Mouse (Mus musculus) adrenal gland, postnatal 10 days (tissue): ENCODE data around the gene Sox14. TPM values are rescaled to one million over a fixed set of nuclear protein-coding genes. Genes with fewer than 3 reads are reported as not detected.

Experiments
- DNase-seq: peaks from one replicate; pipeline ENCODE4 v3.0.0; 2021; ENCODE audit warnings: mixed read lengths
- total RNA-seq, 2 experiments: library from RNA; stranded (reverse); gene quantifications; 2 replicates each; pipeline ENCODE4 v1.2.3; 2021

Sox14 gene
- total RNA-seq, 2 experiments from 2014 or later: not detected

GRCm38 (mm10) chr9:99848327-99848726 is 27.6 kb downstream of the Sox14 start:
- no peak for DNase-seq

DNA sequence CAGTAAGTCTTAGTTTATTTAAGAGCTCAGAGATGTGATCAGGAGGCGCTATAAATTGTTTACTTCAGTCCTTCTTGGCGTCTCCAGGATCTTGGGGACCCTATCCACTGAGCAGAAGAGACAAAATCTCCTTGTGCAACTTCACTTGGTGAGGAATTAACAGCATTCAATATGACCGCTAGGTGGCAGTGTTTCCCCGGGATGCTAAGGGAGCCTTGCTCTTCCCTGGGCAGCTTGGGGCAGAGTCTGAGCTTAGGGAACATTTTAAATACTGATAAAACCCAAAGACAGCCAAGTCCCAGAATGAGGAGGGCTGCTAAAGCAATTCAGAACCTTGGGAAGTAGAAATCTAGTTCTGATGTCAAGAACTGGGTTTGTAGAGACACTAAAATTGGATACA is 29.1 kb downstream of the Sox14 start:
- peak; percentile 82 for DNase-seq

DNA sequence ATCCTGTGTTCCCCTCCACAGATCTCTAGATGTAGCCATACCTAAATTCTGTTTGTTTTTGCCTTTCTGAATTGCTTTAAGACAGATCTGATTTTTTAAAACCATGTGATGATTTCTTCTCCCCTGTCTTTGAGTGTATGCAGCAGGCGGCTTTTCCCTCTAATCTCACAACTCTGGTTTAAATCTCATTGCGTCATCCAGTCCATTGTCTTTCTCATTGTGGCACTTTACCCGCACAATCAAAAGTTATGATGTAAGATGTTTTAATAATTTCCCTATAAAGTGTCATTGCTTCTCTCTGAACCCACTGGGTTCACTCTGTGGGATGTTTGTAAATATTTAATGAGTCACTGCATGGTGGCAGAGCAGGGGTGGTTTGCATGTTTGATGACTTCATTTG is 36.6 kb downstream of the Sox14 start:
- DNase-seq: no peak

DNA sequence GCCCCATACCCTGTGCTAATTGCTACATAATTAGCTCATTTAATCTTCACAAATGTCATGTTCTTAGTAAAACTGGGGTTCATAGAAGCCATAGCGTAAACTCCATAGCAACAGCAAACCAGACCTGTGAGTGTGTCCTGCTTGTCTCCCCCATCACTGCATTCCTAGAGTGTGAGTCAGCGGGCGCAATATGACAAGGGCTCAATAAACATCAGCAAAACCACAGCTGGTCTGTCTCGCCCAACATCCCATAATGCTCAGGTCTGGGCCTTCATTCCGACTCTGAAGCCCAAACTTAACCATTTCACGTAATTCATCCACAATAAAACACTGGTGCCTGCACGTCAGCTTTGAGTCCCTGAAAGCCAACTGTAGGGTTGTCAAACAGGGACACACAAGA is 37.1 kb downstream of the Sox14 start:
- no peak for DNase-seq

DNA sequence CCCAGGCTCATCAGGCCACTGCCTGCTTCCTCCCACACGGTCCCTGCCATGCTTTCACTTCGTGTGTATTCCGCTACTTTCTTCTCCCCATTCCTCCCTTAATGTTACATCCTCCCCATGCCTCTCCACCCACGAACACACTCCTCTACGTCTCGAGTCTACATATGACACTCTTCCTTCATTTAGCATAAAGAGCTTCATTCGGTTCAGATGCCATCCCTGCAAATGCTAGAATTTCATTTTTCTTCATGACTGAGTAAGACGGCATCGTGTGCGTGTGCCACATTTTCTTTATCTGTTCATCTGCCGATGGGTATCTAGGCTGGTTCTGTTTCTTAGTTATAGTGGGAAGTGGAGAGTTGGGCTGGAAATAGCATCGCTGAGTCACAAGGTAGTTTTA is 39.3 kb downstream of the Sox14 start:
- DNase-seq: no peak

GRCm38 (mm10) chr9:99835624-99836430 is 40.1 kb downstream of the Sox14 start:
- no peak for DNase-seq

Other genes with a start within 250 kb of the Sox14 start
- 1 to 10 TPM; 5.2 to 7.1 TPM for gene Dzip1l, start 246.7 kb downstream of the Sox14 start, total RNA-seq
- gene Cldn18, start 158.9 kb downstream of the Sox14 start, total RNA-seq: not detected